Mouse (Mus musculus) urinary bladder, postnatal 4 days (tissue): ENCODE results near the gene Mlph.
A peak's percentile ranks its signal among the peaks of the same experiment; 100 is the strongest.

Source experiments
- DNase-seq, 2 experiments: peaks; one replicate each; pipeline ENCODE4 v3.0.0; 2021 to 2022; ENCODE audit warnings: low spot score in 2 of 2

The Mlph gene

GRCm38 (mm10) chr1:90914948-90915569, at the start of gene Mlph:
Gene Mlph (plus strand): TSS chr1:90915085.
- no peak for DNase-seq

DNA sequence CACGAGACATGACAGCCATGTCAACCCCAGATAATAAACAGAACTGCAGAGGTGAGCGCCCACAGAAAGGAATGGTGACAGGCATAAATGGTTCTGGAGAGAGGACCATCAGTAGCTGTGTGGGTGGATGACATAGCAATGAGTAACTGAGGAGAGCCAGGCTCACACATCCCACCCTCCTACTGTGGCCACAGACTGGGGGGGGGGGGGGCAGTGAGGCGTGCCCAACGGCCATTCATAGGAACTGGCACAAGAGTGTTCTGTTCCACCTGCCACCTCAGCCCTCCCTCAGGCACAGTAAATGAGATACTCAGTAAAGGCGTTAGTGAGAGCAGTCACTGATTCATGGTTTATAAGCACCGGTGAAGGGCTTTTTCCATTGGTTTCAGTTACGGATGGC, 48.2 kb upstream of the Mlph start:
- DNase-seq: no peak

GRCm38 (mm10) chr1:90870581-90870980, 44.3 kb upstream of the Mlph start:
- DNase-seq: no peak

DNA sequence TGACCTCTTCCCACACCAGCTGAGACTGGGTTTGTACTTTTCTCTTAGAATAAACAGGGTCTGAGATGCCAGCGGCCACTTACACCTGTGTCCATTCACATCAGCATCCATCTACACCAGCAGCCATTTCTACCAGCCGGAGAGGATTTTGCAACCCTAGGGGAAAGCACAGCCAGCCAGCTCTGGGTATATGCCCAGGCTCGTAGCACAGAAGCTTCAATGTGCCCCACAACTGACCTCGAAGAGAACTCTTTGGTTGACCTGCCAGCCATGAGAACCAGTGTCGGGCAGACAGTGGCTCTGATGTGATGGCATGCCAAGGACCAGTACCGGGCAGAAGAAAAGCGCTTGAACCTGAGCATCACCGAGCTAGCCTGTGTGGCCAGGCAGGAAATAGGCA, 39.5 kb upstream of the Mlph start:
- no peak for DNase-seq

- DNase-seq: no peak
Observed at GRCm38 (mm10) chr1:90875961-90876360, 38.9 kb upstream of the Mlph start.

- no peak for DNase-seq
Observed at GRCm38 (mm10) chr1:90876486-90877270, 38.2 kb upstream of the Mlph start.

GRCm38 (mm10) chr1:90885771-90886460, 29.0 kb upstream of the Mlph start:
- peak in 1 of 2 experiments; percentile 47 for DNase-seq

GRCm38 (mm10) chr1:90894521-90894920, 20.4 kb upstream of the Mlph start:
- no peak for DNase-seq

DNA sequence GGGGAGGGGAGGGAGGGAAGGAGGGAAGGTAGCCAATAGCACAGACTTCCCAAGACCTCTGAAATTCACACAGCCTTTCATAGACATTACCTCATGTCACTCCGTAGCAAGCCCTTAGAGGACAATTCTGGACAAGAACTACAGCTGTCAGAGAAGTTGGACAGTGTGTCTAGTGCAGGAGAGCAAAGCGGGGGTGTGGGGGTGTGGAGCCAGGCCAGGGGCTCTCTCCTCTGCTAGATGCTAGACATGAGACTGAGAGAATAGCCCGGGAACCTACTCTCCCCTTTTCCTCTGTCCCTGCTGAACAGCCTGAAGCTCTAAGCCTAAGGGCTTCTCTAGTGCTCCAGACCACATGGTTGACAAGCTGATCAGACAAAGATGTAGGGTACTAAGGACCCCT, 19.9 kb upstream of the Mlph start:
- no peak for DNase-seq

DNA sequence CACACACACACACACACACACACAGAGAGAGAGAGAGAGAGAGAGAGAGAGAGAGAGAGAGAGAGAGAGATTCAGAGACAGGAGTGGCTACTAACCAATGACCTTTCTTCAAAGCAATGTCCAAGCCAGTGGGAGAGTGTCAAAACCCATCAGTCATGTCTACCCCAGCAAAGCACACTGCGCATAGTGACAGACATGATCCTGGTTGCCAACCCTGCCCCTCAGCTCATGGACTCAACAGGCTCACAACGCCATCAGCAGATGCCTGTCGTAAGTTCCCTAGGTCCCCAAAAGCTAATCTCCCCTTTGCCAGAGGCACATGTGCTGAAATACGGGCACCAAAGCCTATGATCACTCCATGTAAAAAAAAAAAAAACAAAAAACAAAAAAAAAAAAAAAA, 18.6 kb upstream of the Mlph start:
- DNase-seq: no peak

DNA sequence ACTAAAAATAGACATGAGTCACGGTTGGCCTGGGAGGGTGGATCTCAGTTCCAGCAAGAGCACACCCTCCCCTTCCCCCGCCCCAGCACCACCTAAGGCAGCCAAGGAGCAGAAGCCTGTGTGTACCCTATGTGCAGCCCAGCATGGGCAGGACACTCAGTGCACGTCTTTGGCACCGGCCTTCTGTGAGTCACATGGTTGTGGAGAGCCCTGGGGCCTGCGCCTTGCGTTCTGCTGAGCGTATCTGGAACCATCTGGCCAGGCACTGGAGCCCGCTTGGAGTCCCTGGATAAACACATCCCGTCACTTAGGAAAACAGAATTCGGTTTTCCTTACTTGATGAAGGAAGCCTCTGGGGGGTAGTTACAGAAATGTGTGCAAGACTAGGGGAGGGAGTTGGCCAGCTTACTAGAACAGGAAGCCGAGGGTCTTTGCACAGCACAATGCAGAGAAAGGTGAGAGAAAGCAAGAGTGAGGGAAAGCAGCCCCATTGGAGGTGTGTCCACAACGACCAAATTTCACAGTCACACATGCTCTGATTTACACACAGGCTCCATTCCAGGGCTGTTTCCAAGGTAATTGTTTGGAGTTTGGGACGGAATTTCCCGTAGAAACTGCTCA, 18.0 kb upstream of the Mlph start:
- peak in 1 of 2 experiments; percentile 46 for DNase-seq

DNA sequence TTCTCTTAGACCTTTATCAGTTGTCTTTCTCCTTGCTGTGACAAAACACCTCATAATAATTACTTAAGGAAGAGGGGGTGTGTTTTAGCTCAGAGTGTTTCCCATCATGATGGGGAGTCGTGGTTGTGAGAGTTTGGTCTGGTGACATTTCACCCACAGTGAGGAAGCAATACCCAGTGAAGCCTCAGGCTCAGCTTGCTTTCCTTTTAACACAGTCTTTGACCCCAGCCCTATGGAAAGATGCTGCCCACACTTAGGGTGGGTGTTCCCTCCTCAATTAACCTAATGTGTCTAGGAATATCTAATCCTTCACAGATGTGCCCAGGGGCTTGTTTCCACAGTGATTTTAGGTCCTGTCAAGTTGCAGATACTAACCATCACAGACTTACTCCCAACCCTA, 16.9 kb upstream of the Mlph start:
- no peak for DNase-seq

DNA sequence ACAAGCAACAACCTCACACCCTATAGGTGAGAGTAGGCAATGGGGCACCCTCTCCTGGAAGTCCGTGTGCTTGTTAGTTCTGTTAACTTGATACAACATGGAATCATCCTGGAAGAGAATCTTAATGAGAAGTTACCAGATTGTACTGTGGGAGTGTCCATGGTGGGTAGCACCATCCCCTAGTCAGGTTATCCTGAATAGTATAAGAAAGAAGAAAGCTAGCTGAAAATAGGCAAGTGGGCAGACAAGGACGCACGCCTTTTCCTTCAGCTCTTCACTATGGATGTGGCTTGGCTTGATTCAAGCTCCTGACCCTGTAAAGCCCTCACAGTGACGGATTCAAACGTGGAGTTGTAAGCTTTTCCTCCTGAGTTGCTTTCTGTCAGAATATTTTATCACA, 15.1 kb upstream of the Mlph start:
- DNase-seq: no peak

GRCm38 (mm10) chr1:90900406-90900805, 14.5 kb upstream of the Mlph start:
- DNase-seq: no peak

GRCm38 (mm10) chr1:90901246-90901645, 13.6 kb upstream of the Mlph start:
- DNase-seq: no peak

GRCm38 (mm10) chr1:90901681-90902208, 13.1 kb upstream of the Mlph start:
- DNase-seq: no peak

GRCm38 (mm10) chr1:90902751-90903150, 12.1 kb upstream of the Mlph start:
- no peak for DNase-seq

DNA sequence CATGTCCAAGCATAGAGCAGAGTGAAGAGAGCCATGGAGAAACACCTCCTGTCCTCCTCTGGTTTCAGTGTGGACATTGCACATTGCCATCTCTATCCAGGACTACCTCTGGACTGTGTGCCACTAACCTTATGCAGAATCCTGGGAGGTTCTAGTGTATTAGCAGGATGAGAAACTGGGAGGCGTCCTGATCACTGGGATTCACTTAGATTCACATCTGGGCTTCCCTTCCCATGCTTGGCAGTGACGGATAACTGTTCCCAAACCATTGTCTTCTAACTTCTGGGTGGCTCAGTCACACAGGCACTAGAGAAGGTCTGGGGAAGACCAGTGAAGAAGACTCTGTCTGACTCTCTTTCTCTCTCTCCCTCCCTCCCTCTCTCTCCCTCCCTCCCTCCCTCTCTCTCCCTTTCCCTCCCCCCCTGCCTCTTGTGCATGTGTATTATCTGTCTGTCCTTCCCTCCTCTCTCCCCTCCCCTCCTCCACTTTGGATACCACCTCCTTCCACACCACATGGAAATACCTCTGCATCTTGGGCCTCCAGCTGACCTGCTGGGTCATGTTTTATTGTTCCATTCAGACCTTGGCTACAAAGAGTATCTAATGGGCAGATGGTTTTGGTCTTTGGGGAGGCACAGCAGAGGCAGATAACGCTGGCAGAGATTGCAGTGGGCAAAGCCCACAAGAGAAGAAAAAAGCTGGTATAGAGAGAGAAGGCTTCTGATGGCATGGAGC, 11.5 kb upstream of the Mlph start:
- no peak for DNase-seq

DNA sequence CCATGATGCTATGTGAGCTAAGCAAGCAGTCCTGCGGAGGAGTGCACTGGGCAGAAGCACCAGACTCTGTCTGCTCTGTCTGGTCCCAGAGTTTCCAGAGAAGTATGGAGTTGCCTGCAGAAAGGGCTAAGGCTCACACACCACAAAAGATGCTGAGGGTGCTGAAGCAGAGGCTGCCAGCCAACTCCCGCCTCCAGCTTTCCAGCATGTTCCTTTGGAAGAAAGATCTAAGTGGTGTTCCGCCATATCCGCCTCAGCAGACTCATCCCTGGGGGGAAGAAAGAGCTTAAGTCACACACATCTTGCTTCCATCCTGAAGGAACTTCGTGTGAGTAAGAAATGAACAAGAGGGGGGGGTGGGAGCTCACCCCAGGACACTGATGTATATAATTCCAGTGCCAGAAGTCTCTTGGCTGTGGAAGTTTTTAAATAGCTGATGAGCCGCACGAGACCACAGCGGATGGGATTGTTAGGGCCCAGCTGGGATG, 10.9 kb upstream of the Mlph start:
- peak in 1 of 2 experiments; percentile 64 for DNase-seq

DNA sequence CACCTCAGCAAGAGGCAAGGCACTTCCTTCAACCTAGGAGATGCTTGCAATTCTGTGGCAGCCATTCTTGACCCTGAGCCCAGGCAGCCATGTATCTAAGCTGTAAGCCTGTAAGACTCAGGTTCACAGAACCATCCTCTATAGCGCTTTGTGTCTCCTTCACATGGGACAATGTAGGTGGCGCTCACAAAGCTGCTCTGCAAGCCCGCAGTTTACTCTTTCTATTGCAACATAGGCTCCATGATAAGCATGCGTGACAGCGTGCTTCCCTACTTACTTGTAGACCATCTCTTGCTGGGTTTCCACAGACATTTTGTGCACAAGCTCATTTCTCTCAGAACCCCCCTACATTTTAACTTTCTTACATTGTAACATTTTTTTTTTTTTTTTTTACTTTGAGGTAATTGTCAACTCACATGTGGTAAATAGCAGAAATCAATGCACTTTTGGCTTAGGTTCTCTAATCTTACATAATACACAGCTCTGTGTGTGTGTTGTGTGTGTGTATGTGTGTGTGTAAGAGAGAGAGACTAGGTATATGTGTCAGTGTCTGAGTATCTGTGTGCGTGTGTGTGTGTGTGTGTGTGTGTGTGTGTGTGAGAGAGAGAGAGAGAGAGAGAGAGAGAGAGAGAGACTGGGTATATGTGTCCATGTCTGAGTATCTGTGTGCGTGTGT, 10.0 kb upstream of the Mlph start:
- DNase-seq: no peak

GRCm38 (mm10) chr1:90906357-90906756, 8.5 kb upstream of the Mlph start:
- DNase-seq: no peak
